In genomic region chr14:79481339-79482151, GRCm38 (mm10) we compare ENCODE assay signal across 8 mouse cellular contexts. TPM values are rescaled to one million over a fixed set of nuclear protein-coding genes. Genes with fewer than 3 reads are reported as not detected.
A peak's percentile ranks its signal among the peaks of the same experiment; 100 is the strongest.
DNase-seq lines count a peak whose midpoint lies in the region; ATAC-seq lines count a peak whose summit lies in the region.

Wbp4 (minus strand) TSS chr14:79481520.

- DNase-seq in adrenal gland, adult 8-10 months = peak; percentile 92
- peak; percentile 85 for DNase-seq in embryo, embryonic 11.5 days (ENCODE audit: low read depth, low spot score)
- peak; percentile 87 to 92 for DNase-seq in gastrocnemius, postnatal 36 days
- DNase-seq in left cerebral cortex, postnatal 25 days (ENCODE audit: low spot score in 2 of 2) = peak; percentile 97 to 98
- peak; percentile 93 for DNase-seq in mesoderm, embryonic 11.5 days (ENCODE audit: low read depth, low spot score)
- DNase-seq in right cerebral cortex, postnatal 25 days = peak; percentile 96
- DNase-seq in urinary bladder, postnatal 36 days (ENCODE audit: low spot score in 2 of 2) = peak; percentile 82 to 86

- no peaks in the 10 kb centered on the region for H3K9me3 ChIP-seq in intestine, embryonic 15.5 days

- peak within 1 kb of the TSS; percentile 97 for H3K9ac ChIP-seq in intestine, embryonic 15.5 days

- WGBS in intestine, embryonic 15.5 days = under 1% methylated on average over 82 of the region's 86 CpGs

- peaks cover 3% of the 10 kb centered on the region; the same call in 1 of the 2 replicates for H3K36me3 ChIP-seq in intestine, embryonic 15.5 days

- H3K27ac ChIP-seq in intestine, embryonic 15.5 days = peak within 1 kb of the TSS; percentile 100

- ATAC-seq in intestine, embryonic 15.5 days = peak; percentile 86

- H3K4me2 ChIP-seq in intestine, embryonic 15.5 days (replicated peaks) = peak within 1 kb of the TSS; percentile 67

- peak within 1 kb of the TSS; percentile 94 for H3K4me3 ChIP-seq in intestine, embryonic 15.5 days (replicated peaks)

- intact Hi-C loops in gastrocnemius, postnatal 36 days (cut with DNase I) = loop anchor here (5.0 kb wide), 1 partner anchor 106 kb away; the partner anchor contains the start of gene Sugt1
- intact Hi-C loops in left cerebral cortex, postnatal 25 days (cut with DNase I) = loop anchor here (5.0 kb wide), 1 partner anchor 81 kb away; no protein-coding TSS in a partner anchor

- H3K4me1 ChIP-seq in intestine, embryonic 15.5 days (replicated peaks) = peaks cover 27% of the 10 kb centered on the region; the same call in 1 of the 2 replicates

- H3K27me3 ChIP-seq in intestine, embryonic 15.5 days (replicated peaks) = no peaks in the 10 kb centered on the region

RNA-seq across cellular contexts. Expression of gene Wbp4, which starts in this region (rescaled TPM):
- 10 to 100 TPM; 34.7 to 40.1 (median 36.8) TPM for total RNA-seq in adrenal gland, adult 8-10 months (2022)
- total RNA-seq in gastrocnemius, postnatal 36 days (2021) = 10 to 100 TPM; 16.0 to 19.9 TPM
- 30.9 and 33.8 TPM in 2 replicates for polyA plus RNA-seq in intestine, embryonic 15.5 days (2015; fragmentation: Nextera tagmentation; extraction: Ambion mirVana)
- total RNA-seq in left cerebral cortex, postnatal 25 days (2021) = 10 to 100 TPM; 46.2 to 48.4 TPM

Comparison
In these comparisons a context has a peak if more than half of its experiments do, and no peak if none do; other contexts are left out.
1. Peak in every context shown above with its lines: DNase-seq, ATAC-seq, H3K4me3 ChIP-seq and H3K27ac ChIP-seq.